Comparison of ENCODE assay signal across 26 mouse cellular contexts in the genomic region with DNA sequence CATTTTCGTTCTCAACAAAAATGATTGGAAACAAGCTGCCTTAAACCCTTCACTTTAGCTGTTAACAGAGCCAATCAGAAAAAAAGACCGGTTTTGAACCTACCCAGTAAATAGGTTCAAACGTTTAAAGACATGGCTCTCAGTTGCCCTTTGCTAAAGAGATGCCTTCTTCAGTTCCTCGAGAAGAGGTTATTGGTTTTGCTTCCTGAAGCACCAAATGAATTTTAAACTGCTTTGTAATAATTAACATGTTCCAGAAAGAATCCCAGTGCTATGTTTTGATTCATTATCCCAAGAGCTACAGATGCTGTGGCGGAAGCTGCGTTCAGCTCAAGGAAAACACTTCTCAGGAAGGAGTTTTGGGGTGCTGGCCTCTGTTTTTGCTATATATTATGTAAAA.
DNase-seq lines count a peak whose midpoint lies in the region; ATAC-seq and TF ChIP-seq lines count a peak whose summit lies in the region.
"Had no signal": no experiment of that assay in that cellular context is flagged by ENCODE, and none has a peak within 500 bp of the region (broad histone marks: within the 10 kb centered on the region; RNA-seq: fewer than 3 reads in every experiment).

No protein-coding gene starts in this region.

- H3K36me3 ChIP-seq in forebrain, embryonic 15.5 days, result no peaks in the 10 kb centered on the region
- no peaks in the 10 kb centered on the region for H3K36me3 ChIP-seq in forebrain, embryonic 14.5 days (ENCODE audit: control insufficient read depth, insufficient read depth, low read length)
- H3K36me3 ChIP-seq in midbrain, embryonic 13.5 days, result no peaks in the 10 kb centered on the region
- H3K36me3 ChIP-seq: embryonic facial prominence, embryonic 10.5 days; embryonic facial prominence, embryonic 13.5 days; G1E; heart, embryonic 10.5 days; heart, embryonic 13.5 days had no signal

- H3K27me3 ChIP-seq in forebrain, embryonic 15.5 days, result no peaks in the 10 kb centered on the region
- H3K27me3 ChIP-seq in forebrain, embryonic 14.5 days (replicated peaks; ENCODE audit: control insufficient read depth, insufficient read depth, low read length), result no peaks in the 10 kb centered on the region
- H3K27me3 ChIP-seq in midbrain, embryonic 13.5 days, result peaks cover 5% of the 10 kb centered on the region
- H3K27me3 ChIP-seq: CH12.LX; embryonic facial prominence, embryonic 13.5 days; heart, embryonic 13.5 days had no signal

- intact Hi-C loops in left cerebral cortex, adult 2 months (cut with DNase I), result loop anchor here (2.0 to 10.0 kb wide), 8 partner anchors 45 to 1813 kb away; no protein-coding TSS in a partner anchor
- intact Hi-C loops in left cerebral cortex, postnatal 14 days (cut with DNase I), result loop anchor here (2.0 to 10.0 kb wide), 8 partner anchors 73 to 1233 kb away; no protein-coding TSS in a partner anchor

- no peak for TF ChIP-seq CTCF in left cerebral cortex, adult 2 months (IDR thresholded peaks at IDR 0.05)

- H3K9me3 ChIP-seq in forebrain, embryonic 15.5 days, result no peaks in the 10 kb centered on the region
- 0 out of 2 replicates have a peak, but pooled peaks cover 4% of the 10 kb centered on the region for H3K9me3 ChIP-seq in forebrain, embryonic 14.5 days (replicated peaks; ENCODE audit: control insufficient read depth, low read length)
- H3K9me3 ChIP-seq in midbrain, embryonic 13.5 days, result peaks cover 4% of the 10 kb centered on the region; the same call in 1 of the 2 replicates
- H3K9me3 ChIP-seq: embryonic facial prominence, embryonic 10.5 days; embryonic facial prominence, embryonic 13.5 days; heart, embryonic 10.5 days; heart, embryonic 13.5 days had no signal

- H3K27ac ChIP-seq in forebrain, embryonic 15.5 days (replicated peaks), result peak overlapping the region; percentile 75
- H3K27ac ChIP-seq in forebrain, embryonic 14.5 days (ENCODE audit: low read depth, low read length), result no peak overlapping the region
- H3K27ac ChIP-seq in left cerebral cortex, adult 2 months, result peak overlapping the region; percentile 86
- no peak overlapping the region for H3K27ac ChIP-seq in midbrain, embryonic 13.5 days
- H3K27ac ChIP-seq: embryonic facial prominence, embryonic 10.5 days; embryonic facial prominence, embryonic 13.5 days; heart, adult 2 months; heart, embryonic 10.5 days; heart, embryonic 13.5 days; hindbrain, embryonic 14.5 days; hindbrain, postnatal 0 days had no signal

- no peak overlapping the region for H3K4me2 ChIP-seq in forebrain, embryonic 15.5 days (replicated peaks)
- no peak overlapping the region for H3K4me2 ChIP-seq in forebrain, embryonic 14.5 days (ENCODE audit: low read length)
- no peak overlapping the region for H3K4me2 ChIP-seq in midbrain, embryonic 13.5 days (replicated peaks)
- H3K4me2 ChIP-seq: embryonic facial prominence, embryonic 13.5 days; heart, embryonic 13.5 days; hindbrain, embryonic 14.5 days had no signal

- H3K4me3 ChIP-seq in forebrain, embryonic 15.5 days, result no peak overlapping the region
- no peak overlapping the region for H3K4me3 ChIP-seq in forebrain, embryonic 14.5 days (ENCODE audit: low read depth, low read length)
- no peak overlapping the region for H3K4me3 ChIP-seq in left cerebral cortex, adult 2 months
- no peak overlapping the region for H3K4me3 ChIP-seq in midbrain, embryonic 13.5 days (replicated peaks)
- H3K4me3 ChIP-seq: embryonic facial prominence, embryonic 10.5 days; embryonic facial prominence, embryonic 13.5 days; erythroblast, embryonic 14.5 days; heart, adult 2 months; heart, embryonic 10.5 days; heart, embryonic 13.5 days had no signal

- WGBS in forebrain, embryonic 15.5 days, result 20% methylated on average over 6 of the region's 6 CpGs
- WGBS in forebrain, embryonic 14.5 days, result 23% methylated on average over 6 of the region's 6 CpGs
- 76% methylated on average over 6 of the region's 6 CpGs for WGBS in midbrain, embryonic 13.5 days

- H3K9ac ChIP-seq in forebrain, embryonic 15.5 days (replicated peaks), result peak overlapping the region; percentile 31; the same call in 1 of the 2 replicates
- H3K9ac ChIP-seq in forebrain, embryonic 14.5 days (ENCODE audit: low read length), result no peak overlapping the region
- H3K9ac ChIP-seq in midbrain, embryonic 13.5 days (replicated peaks), result no peak overlapping the region
- H3K9ac ChIP-seq: embryonic facial prominence, embryonic 13.5 days; heart, embryonic 13.5 days; hindbrain, embryonic 14.5 days had no signal

- no peak for ATAC-seq in forebrain, embryonic 15.5 days (replicated peaks)
- ATAC-seq in forebrain, embryonic 14.5 days, result no peak
- peak; percentile 17 for ATAC-seq in frontal cortex, adult (ENCODE audit: low TSS enrichment)
- no peak for ATAC-seq in midbrain, embryonic 13.5 days
- ATAC-seq: inflammation-experienced regulatory T-cells, adult 6 months; intestine, embryonic 16.5 days; Patski had no signal

- DNase-seq in forebrain, embryonic 14.5 days (ENCODE audit: low spot score), result no peak
- DNase-seq in frontal cortex, postnatal 36 days (ENCODE audit: low spot score in 2 of 2), result no peak
- no peak for DNase-seq in left cerebral cortex, adult 2 months (ENCODE audit: extremely low spot score in 1 of 2, low spot score in 2 of 2)
- no peak for DNase-seq in left cerebral cortex, postnatal 14 days (ENCODE audit: low spot score in 2 of 2)
- DNase-seq: adrenal gland, postnatal 10 days; B cell, adult 2 months; cerebellum, adult 11 months; gastrocnemius, postnatal 10 days; gastrocnemius, postnatal 36 days; heart, adult 2 months; heart, postnatal 14 days had no signal

- H3K4me1 ChIP-seq in forebrain, embryonic 15.5 days, result peaks cover 53% of the 10 kb centered on the region
- peaks cover 24% of the 10 kb centered on the region for H3K4me1 ChIP-seq in forebrain, embryonic 14.5 days (ENCODE audit: control insufficient read depth, insufficient read depth, low read length)
- peaks cover 9% of the 10 kb centered on the region for H3K4me1 ChIP-seq in midbrain, embryonic 13.5 days (replicated peaks)
- H3K4me1 ChIP-seq: embryonic facial prominence, embryonic 13.5 days; heart, embryonic 10.5 days; heart, embryonic 13.5 days had no signal

Comparison
In these comparisons a context has a peak if more than half of its experiments do, and no peak if none do; other contexts are left out.
1. H3K27ac ChIP-seq: peak in forebrain, embryonic 15.5 days (single experiment) and left cerebral cortex, adult 2 months (single experiment); none in forebrain, embryonic 14.5 days (single experiment) and midbrain, embryonic 13.5 days (single experiment).